Mouse (Mus musculus): ENCODE data around the gene Galnt17. TPM values are rescaled to one million over a fixed set of nuclear protein-coding genes. Genes with fewer than 3 reads are reported as not detected.

Gene Galnt17
- polyA plus RNA-seq, 1 experiment from 2014 or later = 1.1 TPM

GRCm38 (mm10) chr5:130925681-130926080, 382.6 kb downstream of the Galnt17 start:
- Histone ChIP-seq H3K4me1 (replicated peaks) (0 out of 2 replicates have a peak, but pooled peaks cover 3% of the 10 kb centered on the region), H3K4me2 (no peak overlapping the region), H3K27ac (no peak overlapping the region), H3K36me3 (no peaks in the 10 kb centered on the region), H3K9me3 (replicated peaks) (no peaks in the 10 kb centered on the region), H3K27me3 (no peaks in the 10 kb centered on the region), H3K4me3 (no peak overlapping the region), H3K9ac (no peak overlapping the region)
- WGBS = 91% methylated on average over 7 of the region's 7 CpGs
- ATAC-seq (replicated peaks; ENCODE audit: insufficient number of reproducible peaks, insufficient read depth, low FRiP score, low read depth) = no peak

- Histone ChIP-seq H3K36me3 (no peaks in the 10 kb centered on the region), H3K4me2 (no peak overlapping the region), H3K27ac (no peak overlapping the region), H3K9me3 (replicated peaks) (no peaks in the 10 kb centered on the region), H3K9ac (no peak overlapping the region), H3K27me3 (no peaks in the 10 kb centered on the region), H3K4me1 (replicated peaks) (0 out of 2 replicates have a peak, but pooled peaks cover 3% of the 10 kb centered on the region), H3K4me3 (no peak overlapping the region)
- ATAC-seq (replicated peaks; ENCODE audit: insufficient number of reproducible peaks, insufficient read depth, low FRiP score, low read depth) = no peak
- WGBS = 24% methylated on average over 2 of the region's 2 CpGs
Measured at GRCm38 (mm10) chr5:130924245-130924827, 384.0 kb downstream of the Galnt17 start.

- Histone ChIP-seq H3K27ac (no peak overlapping the region), H3K27me3 (no peaks in the 10 kb centered on the region), H3K9me3 (replicated peaks) (no peaks in the 10 kb centered on the region), H3K4me3 (no peak overlapping the region), H3K9ac (no peak overlapping the region), H3K36me3 (no peaks in the 10 kb centered on the region), H3K4me1 (replicated peaks) (no peaks in the 10 kb centered on the region), H3K4me2 (no peak overlapping the region)
- 82% methylated on average over 7 of the region's 7 CpGs for WGBS
- ATAC-seq (replicated peaks; ENCODE audit: insufficient number of reproducible peaks, insufficient read depth, low FRiP score, low read depth) = no peak
Measured at GRCm38 (mm10) chr5:130919969-130920368, 388.3 kb downstream of the Galnt17 start.

- Histone ChIP-seq H3K9me3 (replicated peaks) (no peaks in the 10 kb centered on the region), H3K4me2 (no peak overlapping the region), H3K27me3 (no peaks in the 10 kb centered on the region), H3K27ac (no peak overlapping the region), H3K9ac (no peak overlapping the region), H3K36me3 (no peaks in the 10 kb centered on the region), H3K4me1 (replicated peaks) (no peaks in the 10 kb centered on the region), H3K4me3 (no peak overlapping the region)
- ATAC-seq (replicated peaks; ENCODE audit: insufficient number of reproducible peaks, insufficient read depth, low FRiP score, low read depth) = no peak
- 62% methylated on average over 3 of the region's 3 CpGs for WGBS
Measured at GRCm38 (mm10) chr5:130914606-130915005, 393.7 kb downstream of the Galnt17 start.

GRCm38 (mm10) chr5:130911551-130911950, 396.7 kb downstream of the Galnt17 start:
- no peaks in the 10 kb centered on the region for H3K27me3 ChIP-seq
- ATAC-seq (replicated peaks; ENCODE audit: insufficient number of reproducible peaks, insufficient read depth, low FRiP score, low read depth) = no peak
- H3K4me3 ChIP-seq = no peak overlapping the region
- 75% methylated on average over 2 of the region's 2 CpGs for WGBS
- no peak overlapping the region for H3K9ac ChIP-seq
- H3K9me3 ChIP-seq (replicated peaks) = no peaks in the 10 kb centered on the region
- H3K4me1 ChIP-seq (replicated peaks) = no peaks in the 10 kb centered on the region
- H3K36me3 ChIP-seq = no peaks in the 10 kb centered on the region
- H3K4me2 ChIP-seq = no peak overlapping the region
- H3K27ac ChIP-seq = no peak overlapping the region

- no peak overlapping the region for H3K27ac ChIP-seq
- H3K9ac ChIP-seq = no peak overlapping the region
- H3K36me3 ChIP-seq = no peaks in the 10 kb centered on the region
- no peak for ATAC-seq (replicated peaks; ENCODE audit: insufficient number of reproducible peaks, insufficient read depth, low FRiP score, low read depth)
- no peak overlapping the region for H3K4me2 ChIP-seq
- no peaks in the 10 kb centered on the region for H3K9me3 ChIP-seq (replicated peaks)
- no peak overlapping the region for H3K4me3 ChIP-seq
- H3K4me1 ChIP-seq (replicated peaks) = no peaks in the 10 kb centered on the region
- WGBS = 83% methylated on average over 3 of the region's 3 CpGs
- H3K27me3 ChIP-seq = no peaks in the 10 kb centered on the region
Measured at GRCm38 (mm10) chr5:130901736-130902135, 406.6 kb downstream of the Galnt17 start.

GRCm38 (mm10) chr5:130895991-130896390, 412.3 kb downstream of the Galnt17 start:
- no peak overlapping the region for H3K4me3 ChIP-seq
- no peaks in the 10 kb centered on the region for H3K4me1 ChIP-seq (replicated peaks)
- H3K9ac ChIP-seq = no peak overlapping the region
- no peaks in the 10 kb centered on the region for H3K9me3 ChIP-seq (replicated peaks)
- ATAC-seq (replicated peaks; ENCODE audit: insufficient number of reproducible peaks, insufficient read depth, low FRiP score, low read depth) = no peak
- no peaks in the 10 kb centered on the region for H3K36me3 ChIP-seq
- no peak overlapping the region for H3K4me2 ChIP-seq
- no peak overlapping the region for H3K27ac ChIP-seq
- 93% methylated on average over 3 of the region's 3 CpGs for WGBS
- no peaks in the 10 kb centered on the region for H3K27me3 ChIP-seq

- Histone ChIP-seq H3K27ac (no peak overlapping the region), H3K4me2 (no peak overlapping the region), H3K9ac (no peak overlapping the region), H3K4me1 (replicated peaks) (no peaks in the 10 kb centered on the region), H3K27me3 (no peaks in the 10 kb centered on the region), H3K4me3 (no peak overlapping the region), H3K36me3 (no peaks in the 10 kb centered on the region), H3K9me3 (replicated peaks) (no peaks in the 10 kb centered on the region)
- ATAC-seq (replicated peaks; ENCODE audit: insufficient number of reproducible peaks, insufficient read depth, low FRiP score, low read depth) = no peak
- 72% methylated on average over 5 of the region's 5 CpGs for WGBS
Measured at GRCm38 (mm10) chr5:130891735-130892134, 416.6 kb downstream of the Galnt17 start.

- H3K9me3 ChIP-seq (replicated peaks) = no peaks in the 10 kb centered on the region
- H3K9ac ChIP-seq = no peak overlapping the region
- no peak overlapping the region for H3K4me2 ChIP-seq
- H3K27ac ChIP-seq = no peak overlapping the region
- H3K27me3 ChIP-seq = no peaks in the 10 kb centered on the region
- H3K4me1 ChIP-seq (replicated peaks) = no peaks in the 10 kb centered on the region
- H3K4me3 ChIP-seq = no peak overlapping the region
- no peaks in the 10 kb centered on the region for H3K36me3 ChIP-seq
- 82% methylated on average over 5 of the region's 5 CpGs for WGBS
- ATAC-seq (replicated peaks; ENCODE audit: insufficient number of reproducible peaks, insufficient read depth, low FRiP score, low read depth) = no peak
Measured at GRCm38 (mm10) chr5:130880331-130880730, 428.0 kb downstream of the Galnt17 start.

GRCm38 (mm10) chr5:130875391-130875790, 432.9 kb downstream of the Galnt17 start:
- H3K27ac ChIP-seq = no peak overlapping the region
- no peaks in the 10 kb centered on the region for H3K9me3 ChIP-seq (replicated peaks)
- no peaks in the 10 kb centered on the region for H3K27me3 ChIP-seq
- H3K4me2 ChIP-seq = no peak overlapping the region
- H3K4me3 ChIP-seq = no peak overlapping the region
- no peak for ATAC-seq (replicated peaks; ENCODE audit: insufficient number of reproducible peaks, insufficient read depth, low FRiP score, low read depth)
- no peak overlapping the region for H3K9ac ChIP-seq
- no peaks in the 10 kb centered on the region for H3K36me3 ChIP-seq
- H3K4me1 ChIP-seq (replicated peaks) = no peaks in the 10 kb centered on the region
- 83% methylated on average over 3 of the region's 3 CpGs for WGBS

- Histone ChIP-seq H3K9me3 (replicated peaks) (no peaks in the 10 kb centered on the region), H3K27ac (no peak overlapping the region), H3K27me3 (no peaks in the 10 kb centered on the region), H3K4me1 (replicated peaks) (no peaks in the 10 kb centered on the region), H3K9ac (no peak overlapping the region), H3K36me3 (no peaks in the 10 kb centered on the region), H3K4me3 (no peak overlapping the region), H3K4me2 (no peak overlapping the region)
- ATAC-seq (replicated peaks; ENCODE audit: insufficient number of reproducible peaks, insufficient read depth, low FRiP score, low read depth) = no peak
- WGBS = 38% methylated on average over 8 of the region's 8 CpGs
Measured at GRCm38 (mm10) chr5:130871086-130871485, 437.2 kb downstream of the Galnt17 start.

- Histone ChIP-seq H3K36me3 (no peaks in the 10 kb centered on the region), H3K4me2 (no peak overlapping the region), H3K9me3 (replicated peaks) (no peaks in the 10 kb centered on the region), H3K4me3 (no peak overlapping the region), H3K27me3 (no peaks in the 10 kb centered on the region), H3K9ac (no peak overlapping the region), H3K4me1 (replicated peaks) (no peaks in the 10 kb centered on the region), H3K27ac (no peak overlapping the region)
- 76% methylated on average over 1 of the region's 1 CpGs for WGBS
- no peak for ATAC-seq (replicated peaks; ENCODE audit: insufficient number of reproducible peaks, insufficient read depth, low FRiP score, low read depth)
Measured at GRCm38 (mm10) chr5:130869869-130870268, 438.4 kb downstream of the Galnt17 start.
